Mouse (Mus musculus) cerebellum, adult 8-10 months (tissue): ENCODE results near the gene Usp17lc.
"Not testable (repeated sequence)": the region's sequence is repeated elsewhere in the genome, so short reads cannot be mapped to it uniquely, and the experiment has no call there.

Experiments
- DNase-seq: peaks from one replicate; pipeline ENCODE4 v3.0.0; 2022

Usp17lc gene

DNA sequence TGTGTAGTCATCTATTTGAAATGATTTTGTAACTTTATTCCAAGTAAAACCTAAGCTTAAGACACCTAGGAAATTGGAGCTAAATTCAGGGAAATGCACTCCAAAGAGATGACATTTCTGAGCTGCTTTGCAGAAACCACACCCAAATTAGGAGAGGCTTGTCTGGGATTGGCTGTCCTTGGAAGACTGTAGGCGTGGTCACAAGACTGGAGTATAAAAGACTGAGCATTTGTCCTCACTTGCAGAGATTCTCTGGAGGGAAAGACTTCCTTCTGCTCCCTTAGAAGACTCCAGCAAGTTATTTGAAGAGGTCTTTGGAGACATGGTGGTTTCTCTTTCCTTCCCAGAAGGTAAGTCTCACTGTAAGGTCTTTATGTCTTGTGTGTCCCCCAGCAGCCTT, at the start of gene Usp17lc:
TSS of gene Usp17lc (plus strand) at position 301 of the 400 bp plus-strand sequence.
- not testable (repeated sequence) for DNase-seq

- no peak for DNase-seq
These were observed 28.8 kb upstream of the Usp17lc start, which contains the start of gene Olfr603 for GRCm38 (mm10) chr7:103386077-103386476. TSS of gene Olfr603 (minus strand) at chr7:103386177.

- no peak for DNase-seq
These were observed 17.1 kb upstream of the Usp17lc start for GRCm38 (mm10) chr7:103397758-103398157.

- DNase-seq, result no peak
These were observed 15.9 kb upstream of the Usp17lc start for GRCm38 (mm10) chr7:103398981-103399380.

- DNase-seq, result not testable (repeated sequence)
These were observed 8.3 kb upstream of the Usp17lc start for GRCm38 (mm10) chr7:103406521-103407055.

GRCm38 (mm10) chr7:103445339-103445738, 30.5 kb downstream of the Usp17lc start, which contains the start of gene Olfr605:
TSS of gene Olfr605 (minus strand) at chr7:103445439.
- DNase-seq, result no peak

- DNase-seq, result no peak
These were observed 33.9 kb downstream of the Usp17lc start, which contains the start of gene Olfr606 for GRCm38 (mm10) chr7:103448746-103449145. TSS of gene Olfr606 (plus strand) at chr7:103449046.

DNA sequence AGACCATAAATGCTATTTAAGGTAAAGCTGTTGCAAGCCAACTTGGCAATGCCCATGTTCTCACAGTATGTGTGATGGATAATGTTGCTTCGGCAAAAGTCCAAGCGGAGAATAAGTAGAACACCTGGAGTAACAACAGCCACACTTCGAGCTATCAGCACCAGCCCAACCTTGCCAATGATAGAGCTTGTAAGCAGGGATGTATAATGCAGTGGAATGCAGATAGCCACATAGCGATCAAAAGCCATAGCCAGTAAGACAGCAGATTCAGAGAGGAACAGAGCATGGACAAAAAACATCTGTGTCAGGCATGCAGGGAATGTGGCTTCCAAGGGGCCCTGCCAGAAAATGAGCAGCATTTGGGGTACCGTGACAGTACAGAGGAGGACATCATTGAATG, 45.7 kb downstream of the Usp17lc start:
- no peak for DNase-seq
